ENCODE assay signal across 21 mouse cellular contexts in genomic region chr14:12342458-12343131, GRCm38 (mm10). TPM values are rescaled to one million over a fixed set of nuclear protein-coding genes. Genes with fewer than 3 reads are reported as not detected.
DNase-seq lines count a peak whose midpoint lies in the region; ATAC-seq and TF ChIP-seq lines count a peak whose summit lies in the region.
"Had no signal": no experiment of that assay in that cellular context is flagged by ENCODE, and none has a peak within 500 bp of the region (broad histone marks: within the 10 kb centered on the region; RNA-seq: fewer than 3 reads in every experiment).

No protein-coding gene starts in this region.

- H3K4me2 ChIP-seq in forebrain, embryonic 11.5 days (ENCODE audit: low read depth, low read length, severe bottlenecking): peak overlapping the region; percentile 60
- H3K4me2 ChIP-seq in midbrain, embryonic 13.5 days (replicated peaks): peak overlapping the region; percentile 37; the same call in 1 of the 2 replicates
- H3K4me2 ChIP-seq: heart, embryonic 11.5 days; lung, embryonic 14.5 days had no signal

- no peak for DNase-seq in layer of hippocampus, adult 2 months (ENCODE audit: low spot score in 2 of 2)
- no peak for DNase-seq in layer of hippocampus, adult 9-10 months (ENCODE audit: low spot score)
- DNase-seq in embryo, embryonic 10 days (ENCODE audit: low spot score): peak; percentile 67
- DNase-seq in forebrain, embryonic 11.5 days (ENCODE audit: low spot score): peak; percentile 68
- DNase-seq in gastrocnemius, postnatal 10 days: no peak
- no peak for DNase-seq in adrenal gland, postnatal 25 days
- DNase-seq in thymus, postnatal 36 days: no peak
- DNase-seq: cerebellum, adult 11-12 months; gastrocnemius, postnatal 14 days; kidney, adult 18-20 months; kidney, postnatal 36 days; liver; lung, embryonic 14.5 days had no signal

- peaks cover 22% of the 10 kb centered on the region; the same call in 1 of the 2 replicates for H3K4me1 ChIP-seq in forebrain, embryonic 11.5 days (replicated peaks; ENCODE audit: control insufficient read depth, insufficient read depth, low read length)
- peaks cover 56% of the 10 kb centered on the region for H3K4me1 ChIP-seq in midbrain, embryonic 13.5 days (replicated peaks)

- TF ChIP-seq CTCF in layer of hippocampus, adult 2 months (conservative IDR thresholded peaks at IDR 0.05): no peak

- WGBS in forebrain, embryonic 11.5 days: 2% methylated on average over 23 of the region's 23 CpGs
- 1% methylated on average over 23 of the region's 23 CpGs for WGBS in midbrain, embryonic 13.5 days

- H3K4me3 ChIP-seq in layer of hippocampus, adult 2 months: peak overlapping the region; percentile 61
- H3K4me3 ChIP-seq in forebrain, embryonic 11.5 days (ENCODE audit: low read depth, low read length): peak overlapping the region; percentile 60
- H3K4me3 ChIP-seq in midbrain, embryonic 13.5 days (replicated peaks): peak overlapping the region; percentile 33

- peak overlapping the region; percentile 92 for H3K27ac ChIP-seq in layer of hippocampus, adult 2 months
- H3K27ac ChIP-seq in forebrain, embryonic 11.5 days (ENCODE audit: low read depth, low read length): peak overlapping the region; percentile 97
- H3K27ac ChIP-seq in midbrain, embryonic 13.5 days: no peak overlapping the region

- no peaks in the 10 kb centered on the region for H3K9me3 ChIP-seq in forebrain, embryonic 11.5 days (ENCODE audit: control insufficient read depth, low read length)
- H3K9me3 ChIP-seq in midbrain, embryonic 13.5 days: no peaks in the 10 kb centered on the region

- no peak for ATAC-seq in forebrain, embryonic 11.5 days (replicated peaks; ENCODE audit: low FRiP score)
- ATAC-seq in midbrain, embryonic 13.5 days: no peak

- H3K36me3 ChIP-seq in forebrain, embryonic 11.5 days (ENCODE audit: control insufficient read depth, insufficient read depth, low read length): no peaks in the 10 kb centered on the region
- no peaks in the 10 kb centered on the region for H3K36me3 ChIP-seq in midbrain, embryonic 13.5 days

- H3K27me3 ChIP-seq in forebrain, embryonic 11.5 days (ENCODE audit: control insufficient read depth, insufficient read depth, low read length): peaks cover 42% of the 10 kb centered on the region
- peaks cover 99% of the 10 kb centered on the region for H3K27me3 ChIP-seq in midbrain, embryonic 13.5 days

- H3K9ac ChIP-seq in forebrain, embryonic 11.5 days (ENCODE audit: low read length): peak overlapping the region; percentile 91
- peak overlapping the region; percentile 21; the same call in 1 of the 2 replicates for H3K9ac ChIP-seq in midbrain, embryonic 13.5 days (replicated peaks)
- H3K9ac ChIP-seq: lung, embryonic 14.5 days had no signal

RNA-seq across cellular contexts. Expression of gene Fezf2, which starts 5.4 kb away (rescaled TPM):
- 10 to 100 TPM; 40.4 to 46.2 TPM for total RNA-seq in layer of hippocampus, adult 2 months (2021)
- 47.5 and 51.5 TPM in 2 replicates for polyA plus RNA-seq in forebrain, embryonic 11.5 days (2014; fragmentation: Nextera tagmentation; extraction: Ambion mirVana)
- polyA plus RNA-seq in midbrain, embryonic 13.5 days (2015; fragmentation: Nextera tagmentation; extraction: Ambion mirVana): 6.9 and 8.1 TPM in 2 replicates
- not detected for total RNA-seq in gastrocnemius, postnatal 10 days (2021)
- total RNA-seq in adrenal gland, postnatal 25 days (2021): not detected in 2 replicates
- total RNA-seq: ES-E14; gastrocnemius, postnatal 14 days; hematopoietic stem cell, adult 5-6 weeks; megakaryocyte, adult 5-6 weeks had no signal
- polyA plus RNA-seq: C2C12; lung, embryonic 14.5 days; neural tube, embryonic 14.5 days; testis, adult 2 months had no signal

RNA-seq across cellular contexts. Expression of gene 3830406C13Rik, which starts 58.6 kb away (rescaled TPM):
- total RNA-seq in layer of hippocampus, adult 2 months (2021): 10 to 100 TPM; 28.6 to 30.4 TPM
- polyA plus RNA-seq in forebrain, embryonic 11.5 days (2014; fragmentation: Nextera tagmentation; extraction: Ambion mirVana): 30.0 and 35.2 TPM in 2 replicates
- polyA plus RNA-seq in midbrain, embryonic 13.5 days (2015; fragmentation: Nextera tagmentation; extraction: Ambion mirVana): 28.5 and 31.9 TPM in 2 replicates
- total RNA-seq in gastrocnemius, postnatal 10 days (2021): 10 to 100 TPM; 16.5 to 17.0 TPM
- 38.8 and 51.3 TPM in 2 replicates for total RNA-seq in adrenal gland, postnatal 25 days (2021)

RNA-seq across cellular contexts. Expression of gene Gm49355, which starts 58.8 kb away (rescaled TPM):
- total RNA-seq in layer of hippocampus, adult 2 months (2021): under 1 TPM in 1 of 2 experiments, not detected in 1; 0.49 TPM
- 0.23 TPM in 1 of 2 replicates, not detected in the other for polyA plus RNA-seq in forebrain, embryonic 11.5 days (2014; fragmentation: Nextera tagmentation; extraction: Ambion mirVana)
- polyA plus RNA-seq in midbrain, embryonic 13.5 days (2015; fragmentation: Nextera tagmentation; extraction: Ambion mirVana): 0.15 and 0.17 TPM in 2 replicates
- under 1 TPM in 1 of 2 experiments, not detected in 1; 0.21 TPM for total RNA-seq in gastrocnemius, postnatal 10 days (2021)
- total RNA-seq in adrenal gland, postnatal 25 days (2021): 0.29 TPM in 1 of 2 replicates, not detected in the other
- total RNA-seq: ES-E14; megakaryocyte, adult 5-6 weeks had no signal
- polyA plus RNA-seq: C2C12 had no signal

Comparison
In these comparisons a context has a peak if more than half of its experiments do, and no peak if none do; other contexts are left out.
1. DNase-seq: peak in embryo, embryonic 10 days (single experiment) and forebrain, embryonic 11.5 days (single experiment); none in layer of hippocampus, adult 2 months (0 of 2), layer of hippocampus, adult 9-10 months (single experiment), gastrocnemius, postnatal 10 days (single experiment), adrenal gland, postnatal 25 days (single experiment) and thymus, postnatal 36 days (0 of 2).
2. RNA of gene Fezf2, which starts 5.4 kb away (total RNA-seq): 40.4 to 46.2 TPM in layer of hippocampus, adult 2 months; not detected in gastrocnemius, postnatal 10 days and not detected in adrenal gland, postnatal 25 days; every median in the first group is over 10 times any median in the second.
3. Peak in every context shown above with its lines, with median percentiles within 50 percentile points of each other: H3K4me3 ChIP-seq.